Mouse (Mus musculus): ENCODE results near the gene Pdgfa.

Pdgfa gene

DNA sequence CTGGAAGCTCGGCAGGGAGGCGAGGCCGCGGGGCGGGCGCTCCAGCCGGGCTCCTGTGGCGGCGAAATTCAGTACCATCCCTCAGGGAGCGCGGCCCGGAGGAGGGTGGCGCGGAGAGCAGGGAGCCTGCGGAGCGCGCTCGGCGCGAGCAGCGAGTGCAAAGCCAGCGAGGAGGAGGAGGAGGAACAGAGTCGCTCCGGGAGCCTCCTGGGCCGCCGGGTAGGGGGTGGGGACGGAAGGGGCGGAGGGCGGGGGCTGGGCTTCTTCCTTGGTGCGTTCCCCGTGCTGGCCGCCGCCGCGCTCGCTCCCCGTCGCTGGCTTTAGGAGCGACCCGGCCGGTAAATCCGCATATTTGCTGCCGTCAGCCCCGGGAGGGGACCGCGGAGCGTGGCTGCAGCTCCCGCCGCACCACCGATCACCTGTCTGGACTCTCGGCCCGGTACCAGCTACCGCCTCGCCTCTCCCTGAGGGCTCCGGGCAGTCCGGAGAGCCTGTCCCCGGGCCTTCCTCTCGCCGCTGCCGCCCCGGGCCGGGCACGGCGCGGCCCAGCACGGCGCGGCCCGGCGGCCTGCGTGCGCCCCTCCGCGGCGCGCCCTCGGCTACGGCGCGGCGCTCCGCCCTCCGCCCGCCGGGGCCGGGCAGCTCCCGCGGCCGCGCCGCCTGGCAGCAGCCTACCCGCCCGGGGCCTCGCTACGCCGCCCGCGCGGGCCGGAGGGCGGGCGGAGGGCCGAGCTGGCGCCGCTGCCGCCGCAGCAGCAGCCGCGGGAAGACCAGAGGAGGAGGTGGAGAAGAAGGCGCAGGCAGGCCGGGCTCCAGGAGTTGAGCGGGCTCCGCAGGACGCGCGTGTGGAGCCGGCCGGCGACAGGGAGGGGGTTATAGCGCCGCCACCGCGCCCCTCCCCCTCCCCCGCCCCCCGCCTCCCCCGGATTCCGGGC, 2.1 kb downstream of the Pdgfa start:
- peak; percentile 60 for DNase-seq

DNA sequence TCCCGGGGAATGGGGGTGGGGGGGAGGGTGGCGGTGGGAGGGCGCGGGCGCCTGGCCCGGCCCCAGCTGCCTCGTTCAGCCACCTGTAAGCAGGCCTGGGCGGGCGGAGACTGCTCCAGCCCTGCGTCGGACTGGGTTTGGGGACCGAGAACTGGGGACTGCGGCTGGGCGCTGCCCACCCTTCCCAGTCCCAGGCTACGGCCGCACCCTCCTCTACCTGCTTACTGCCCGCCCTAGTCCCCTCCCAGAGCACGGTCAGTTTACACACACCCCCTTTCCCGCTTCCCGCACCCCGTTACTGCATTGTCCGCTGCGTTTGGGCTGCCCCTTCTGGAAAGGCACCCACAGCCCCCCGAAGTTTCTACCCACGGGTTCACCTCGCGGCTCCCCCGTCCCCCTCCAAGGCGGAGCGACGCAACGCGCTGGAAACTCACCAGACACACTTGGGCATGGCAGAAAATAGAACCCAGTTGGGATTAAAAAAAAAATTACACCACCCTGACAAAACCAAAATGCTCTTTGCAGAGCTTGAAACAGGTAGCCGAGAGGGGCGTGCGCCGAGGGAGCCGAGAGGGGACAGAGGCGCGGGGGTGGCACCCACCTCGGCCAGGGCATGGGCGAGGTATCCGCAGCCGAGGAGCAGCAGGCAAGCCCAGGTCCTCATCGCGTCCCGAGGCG, 2.9 kb downstream of the Pdgfa start:
- DNase-seq: no peak

DNA sequence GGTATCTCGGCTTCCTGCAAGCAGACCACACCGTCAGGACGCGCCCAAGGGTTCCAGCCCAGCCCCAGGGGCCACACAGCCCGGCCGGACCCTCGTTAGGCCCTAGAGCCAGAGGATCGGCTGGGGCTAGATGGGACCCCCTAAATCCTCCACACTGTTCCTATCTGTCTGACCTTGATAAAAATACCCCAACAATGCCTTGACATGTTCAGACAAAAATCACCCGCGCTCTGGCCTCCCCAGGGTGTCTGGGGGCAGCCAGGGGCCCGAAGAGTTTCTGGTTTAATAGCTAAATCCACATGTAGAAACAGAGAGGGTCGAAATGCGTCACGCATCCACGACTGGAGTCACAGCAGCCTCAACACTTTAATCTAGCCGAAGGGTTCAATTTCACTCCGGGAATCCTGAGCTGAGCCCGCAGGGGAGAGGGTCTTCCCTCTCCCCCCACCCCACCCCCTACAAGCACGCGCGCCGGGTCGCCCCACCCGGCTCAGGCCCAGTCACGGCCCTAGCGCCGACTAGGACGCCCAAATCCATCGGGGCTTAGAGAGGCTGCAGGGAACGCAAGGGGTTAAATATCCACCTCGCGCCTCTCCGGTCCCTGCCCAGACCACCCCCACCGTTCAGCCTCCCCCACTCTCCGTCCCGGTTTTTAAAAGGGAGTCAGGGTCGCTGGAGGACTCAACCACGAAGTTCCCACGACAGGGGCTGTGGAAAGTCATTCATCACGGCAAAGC, 3.6 kb downstream of the Pdgfa start:
- DNase-seq: no peak

DNA sequence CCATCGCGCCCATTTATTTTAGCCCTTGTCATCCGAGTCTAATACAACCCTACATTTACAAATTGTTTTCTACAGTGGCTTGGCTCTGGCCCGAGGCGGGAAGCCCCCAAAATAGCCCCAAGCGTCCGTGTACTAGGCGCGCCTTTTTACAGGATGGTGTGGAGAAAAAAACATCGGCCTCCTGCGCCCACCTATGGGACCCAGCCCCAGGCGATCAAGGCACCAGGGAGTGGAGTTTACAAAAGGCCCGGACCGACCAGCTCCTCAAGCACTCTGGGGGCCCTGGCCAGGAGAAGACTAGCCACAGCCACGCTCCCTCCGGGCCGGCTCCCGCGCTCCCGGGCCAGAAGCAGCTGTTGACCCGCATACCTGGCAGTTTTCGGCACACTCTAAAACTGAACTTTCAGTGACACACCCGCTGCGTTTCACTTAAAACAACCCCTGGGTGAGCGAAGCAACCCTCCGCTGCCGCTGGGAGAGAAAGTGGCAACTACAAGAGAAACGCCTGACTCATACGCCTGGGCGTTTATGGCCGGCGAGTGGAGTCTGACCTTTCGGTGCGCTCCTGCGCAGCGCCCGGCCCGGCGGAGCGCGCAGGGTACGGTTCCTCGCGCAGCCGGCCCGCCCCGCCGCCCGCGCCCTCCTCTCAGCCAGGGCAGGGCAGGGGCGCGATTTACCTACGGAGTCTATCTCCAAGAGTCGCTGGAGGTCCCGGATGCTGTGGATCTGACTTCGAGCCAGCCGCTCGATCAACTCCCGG, 4.4 kb downstream of the Pdgfa start:
- DNase-seq: no peak

DNA sequence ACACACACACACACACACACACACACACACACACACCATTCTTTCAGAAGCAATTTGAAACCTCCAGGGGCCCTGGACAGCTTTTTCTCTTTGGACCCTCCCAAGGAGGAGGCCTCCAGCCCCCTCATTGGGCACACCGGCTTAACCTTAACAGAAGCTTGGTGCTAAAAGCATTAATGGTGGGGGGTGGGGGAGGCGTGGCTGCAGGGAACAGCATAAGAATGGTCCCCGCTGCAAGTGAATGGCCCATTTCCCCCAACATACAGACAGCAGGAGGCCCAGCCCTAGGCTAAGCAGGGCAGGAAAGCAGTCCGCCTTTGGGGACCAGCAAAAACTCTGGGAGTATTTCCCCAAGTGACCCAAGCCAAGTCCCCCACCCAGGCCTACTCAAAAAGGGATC, 5.4 kb downstream of the Pdgfa start:
- no peak for DNase-seq

DNA sequence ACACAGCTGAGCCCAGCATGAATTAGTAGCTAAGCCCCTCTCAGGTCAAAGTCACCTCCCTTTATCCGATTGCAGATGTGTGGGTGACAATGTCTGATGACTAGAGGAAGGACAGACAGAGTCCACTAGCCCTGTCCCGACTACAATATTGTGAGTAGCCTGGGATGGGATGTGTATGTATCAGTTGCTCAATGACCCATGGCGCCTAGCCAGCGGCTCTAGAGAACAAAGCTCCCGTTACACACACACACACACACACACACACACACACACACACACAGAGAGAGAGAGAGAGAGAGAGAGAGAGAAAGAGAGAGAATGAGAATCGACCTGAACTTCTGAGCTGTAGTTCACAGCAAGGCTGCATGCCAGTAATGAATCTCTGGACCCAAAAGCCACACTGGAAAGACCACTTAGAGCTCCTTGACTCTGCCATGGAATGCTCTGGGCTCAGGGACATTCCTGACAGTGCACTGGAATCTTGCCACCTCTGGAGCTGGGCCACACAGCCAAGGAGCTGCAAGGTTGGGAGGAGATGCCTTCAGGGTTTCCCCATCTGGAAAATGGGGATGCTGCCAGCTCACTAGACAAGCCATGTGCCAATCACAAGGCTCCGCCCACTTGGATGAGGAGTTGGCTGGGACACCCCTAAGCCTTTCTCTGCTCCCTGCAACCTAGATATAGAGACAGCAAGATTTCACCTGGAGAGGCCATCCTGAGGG, 6.3 kb downstream of the Pdgfa start:
- DNase-seq: peak; percentile 23

DNA sequence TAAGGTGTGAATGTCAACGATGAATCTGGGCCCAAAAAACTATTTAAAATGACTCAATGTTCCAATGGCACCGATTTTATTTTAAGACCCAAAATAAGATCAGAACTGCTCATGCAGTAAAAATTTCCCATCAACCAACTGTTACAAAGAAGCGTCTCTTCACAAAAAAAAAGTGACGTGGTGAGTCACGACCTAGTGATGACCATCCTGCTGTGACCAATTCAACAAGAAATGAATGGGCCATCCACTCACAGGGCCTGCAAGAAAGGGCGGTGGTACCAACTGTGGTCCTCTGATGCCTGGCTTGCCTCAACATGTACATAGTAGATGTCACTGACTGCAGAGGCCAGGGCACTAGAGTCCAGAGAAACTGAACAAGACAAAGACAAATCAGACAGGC, 7.6 kb downstream of the Pdgfa start:
- no peak for DNase-seq

DNA sequence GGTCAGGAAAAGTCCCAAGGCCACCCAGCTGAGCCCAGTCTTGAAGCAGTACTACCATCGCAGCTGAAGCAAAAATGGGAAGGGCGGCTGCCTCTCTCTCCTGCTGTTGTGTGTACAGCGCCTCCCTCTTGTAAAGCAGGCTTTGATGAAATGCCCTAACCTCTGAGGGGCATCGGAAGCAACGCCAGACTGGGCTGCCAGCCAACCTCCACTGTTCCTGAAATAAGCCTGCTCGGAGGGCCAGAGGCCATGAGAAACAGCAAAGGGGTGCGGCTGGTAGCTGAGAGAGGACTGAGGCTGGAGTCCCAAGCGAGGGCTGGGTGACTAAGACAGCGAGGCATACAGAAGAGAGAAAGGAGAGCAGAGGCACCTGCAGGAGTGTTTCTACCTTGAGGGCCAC, 8.4 kb downstream of the Pdgfa start:
- no peak for DNase-seq

DNA sequence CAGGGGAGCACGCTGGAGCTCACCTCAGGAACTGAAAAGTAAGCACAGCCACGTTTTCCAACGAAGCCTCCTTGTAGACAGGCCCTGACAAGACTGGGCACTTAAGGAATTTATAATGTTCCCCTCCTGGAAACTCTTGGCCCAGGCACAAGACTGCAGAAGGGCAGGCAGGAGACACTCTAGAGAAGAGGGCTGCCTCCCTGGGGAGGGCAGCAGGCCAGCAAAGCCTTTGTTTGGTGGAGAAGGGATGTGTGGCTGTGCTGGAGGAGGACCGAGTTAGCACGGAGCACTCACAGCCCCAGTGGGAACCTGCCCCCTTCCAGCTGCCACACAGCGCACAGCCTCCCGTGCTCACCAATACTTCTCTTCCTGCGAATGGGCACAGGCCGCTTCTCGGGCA, 9.2 kb downstream of the Pdgfa start:
- DNase-seq: no peak

DNA sequence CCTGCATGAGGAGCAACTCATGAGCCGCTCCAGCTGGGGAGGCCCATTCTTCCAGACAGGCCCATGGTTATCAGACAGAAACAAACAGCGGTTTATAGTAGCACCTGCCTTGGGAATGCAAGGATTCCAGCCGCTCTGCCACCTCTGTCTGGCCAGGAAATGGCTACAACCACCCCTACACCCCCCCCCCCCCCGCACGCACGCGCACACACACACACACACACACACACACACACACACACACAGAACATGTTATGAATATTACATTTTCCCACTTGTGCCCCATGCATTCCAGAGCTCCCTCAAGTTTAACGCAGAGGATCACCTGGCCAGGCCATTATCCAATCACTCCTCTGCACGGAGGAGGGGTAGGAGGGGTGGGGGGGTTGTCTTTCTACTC, 15.2 kb downstream of the Pdgfa start:
- DNase-seq: no peak

DNA sequence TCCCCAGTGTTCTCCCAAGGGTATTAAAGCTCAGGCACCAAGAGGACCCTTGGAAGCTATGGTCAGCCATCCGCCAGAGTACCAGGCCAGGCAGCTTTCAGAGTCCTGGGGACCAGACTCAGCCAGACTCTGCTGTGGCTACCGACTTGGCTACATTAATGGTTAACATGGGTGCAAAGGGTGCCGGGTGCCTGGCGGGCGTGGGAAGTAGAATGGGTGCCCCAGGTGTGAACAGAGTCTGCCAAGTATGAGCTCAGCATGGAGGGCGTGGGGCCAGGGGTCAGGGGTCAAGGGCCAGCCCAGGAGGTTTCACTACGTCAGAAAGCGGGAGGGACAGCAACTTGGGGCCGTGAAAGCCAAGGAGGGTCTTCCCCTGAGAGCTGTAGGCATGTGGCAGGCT, 16.6 kb downstream of the Pdgfa start:
- no peak for DNase-seq

DNA sequence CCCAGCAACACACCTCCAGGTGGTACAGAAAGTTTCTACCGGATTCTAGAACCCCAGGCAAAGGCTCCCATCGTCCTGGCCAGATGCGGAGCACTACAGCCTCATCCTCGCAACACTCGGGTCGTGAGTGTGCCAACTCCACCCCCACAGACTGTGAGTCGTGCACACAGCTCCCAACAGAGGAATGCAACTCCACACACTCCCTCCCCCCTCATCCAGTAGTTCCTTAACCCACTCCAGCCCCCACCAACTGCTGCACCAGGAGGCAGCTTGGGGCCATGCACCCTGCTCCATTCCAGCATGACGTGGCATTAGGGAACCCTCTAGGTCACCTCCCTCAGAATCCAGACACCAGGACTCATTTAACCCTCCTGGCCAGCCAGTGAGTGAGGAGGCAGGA, 17.3 kb downstream of the Pdgfa start:
- no peak for DNase-seq

DNA sequence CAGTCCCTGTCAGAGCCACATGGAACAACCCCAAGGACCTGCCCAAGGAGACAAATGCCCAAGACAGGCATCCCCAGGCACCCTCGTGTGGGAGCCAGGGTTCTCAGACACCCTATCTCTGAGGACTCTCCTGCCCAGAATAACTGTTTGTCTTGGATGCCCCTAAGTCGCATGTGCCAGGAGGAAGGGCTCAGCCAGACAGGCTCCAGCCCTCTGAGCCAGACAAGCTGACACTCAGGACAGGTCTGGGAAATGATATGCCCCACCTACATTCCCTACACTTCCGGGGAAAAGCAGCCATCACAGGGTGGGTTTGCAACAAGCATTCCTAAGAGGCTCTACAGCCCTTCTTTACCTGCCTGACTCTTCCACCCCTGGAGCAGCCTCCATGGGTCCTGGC, 19.4 kb downstream of the Pdgfa start:
- DNase-seq: no peak

DNA sequence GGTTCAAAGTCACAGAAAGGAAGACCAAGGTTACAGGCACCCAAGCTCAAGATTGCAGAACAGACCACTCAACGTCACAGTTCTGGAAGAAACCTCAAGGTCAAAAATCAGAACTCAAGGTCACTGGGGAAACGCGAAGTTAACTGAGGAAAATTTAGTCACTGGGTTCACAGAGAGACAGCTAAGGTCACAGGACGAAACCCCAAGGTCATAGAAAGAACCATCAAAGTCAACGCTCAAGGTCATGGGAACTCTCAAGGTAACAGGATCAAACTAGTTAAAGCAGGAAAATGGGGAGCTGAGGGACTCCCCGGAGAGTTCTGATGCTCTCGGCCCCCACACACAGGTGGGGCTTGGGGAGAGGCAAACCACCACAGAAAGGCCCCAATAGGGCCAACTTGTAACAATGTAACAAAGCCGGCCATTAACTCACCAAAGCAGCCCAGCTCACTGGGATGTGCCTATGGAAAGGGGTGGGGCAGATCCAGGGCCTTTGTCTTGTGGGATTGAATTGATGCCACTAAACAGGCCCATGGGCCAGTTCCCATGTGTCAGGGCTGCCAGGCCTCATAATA, 22.2 kb downstream of the Pdgfa start:
- no peak for DNase-seq

DNA sequence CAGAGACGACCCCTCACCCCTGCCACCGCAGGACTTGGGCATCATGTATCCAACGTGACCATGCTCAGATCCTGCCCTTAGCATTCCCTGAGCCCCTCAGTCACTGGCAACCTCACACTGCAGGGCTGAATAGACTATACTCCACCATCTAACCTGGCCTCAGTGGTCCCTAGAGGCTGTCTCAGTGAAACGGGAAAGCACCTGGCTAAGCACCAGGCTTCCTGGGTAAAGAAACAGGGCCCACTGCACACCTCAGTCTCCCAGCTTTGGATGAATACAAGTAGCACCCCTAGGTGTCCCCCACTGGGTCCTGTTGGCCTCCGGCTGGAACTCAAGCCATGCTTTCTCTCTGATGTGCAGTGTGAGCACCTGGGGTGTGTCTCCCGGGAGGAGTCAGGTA, 23.7 kb downstream of the Pdgfa start:
- no peak for DNase-seq

DNA sequence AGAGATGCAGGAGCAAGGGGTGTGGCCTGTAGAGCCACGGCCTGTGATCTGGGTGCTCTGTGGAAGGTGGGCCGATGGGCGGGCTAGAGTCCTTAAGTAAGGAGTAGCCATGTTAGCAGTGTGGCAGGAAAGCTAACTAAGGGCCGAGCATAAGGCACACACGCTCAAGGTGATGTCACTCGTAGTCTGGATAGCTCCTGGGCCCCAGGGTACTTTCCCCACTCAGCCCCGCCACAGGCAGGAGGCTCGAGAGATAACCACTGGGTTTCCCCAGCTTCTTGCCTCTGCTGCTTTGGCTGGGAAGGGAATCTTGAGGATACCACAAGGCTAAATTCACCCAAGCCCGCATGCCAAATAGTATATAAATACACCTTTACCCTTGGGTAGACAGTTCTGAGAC, 25.8 kb downstream of the Pdgfa start:
- DNase-seq: no peak

DNA sequence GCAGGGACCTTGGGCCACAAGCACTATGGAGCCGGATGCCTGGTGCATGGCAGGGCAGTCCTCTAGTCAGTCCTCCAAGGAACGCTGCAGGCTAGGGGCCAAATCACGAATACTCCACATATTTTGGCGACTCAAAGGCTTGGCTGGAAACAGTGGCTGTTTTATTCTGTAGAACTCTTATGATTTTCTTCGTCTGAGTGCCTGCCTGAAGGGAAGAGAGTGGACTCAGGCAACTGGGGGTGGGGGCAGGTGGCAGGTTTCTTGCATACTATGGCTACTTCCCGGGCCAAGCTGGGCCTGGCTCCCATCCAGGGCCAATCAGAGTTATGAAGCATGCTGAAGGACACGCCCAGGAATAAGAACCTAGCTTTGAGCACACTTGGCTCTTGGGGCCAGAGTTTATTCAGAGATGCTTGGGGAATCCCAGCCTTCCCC, 27.1 kb downstream of the Pdgfa start:
- no peak for DNase-seq

DNA sequence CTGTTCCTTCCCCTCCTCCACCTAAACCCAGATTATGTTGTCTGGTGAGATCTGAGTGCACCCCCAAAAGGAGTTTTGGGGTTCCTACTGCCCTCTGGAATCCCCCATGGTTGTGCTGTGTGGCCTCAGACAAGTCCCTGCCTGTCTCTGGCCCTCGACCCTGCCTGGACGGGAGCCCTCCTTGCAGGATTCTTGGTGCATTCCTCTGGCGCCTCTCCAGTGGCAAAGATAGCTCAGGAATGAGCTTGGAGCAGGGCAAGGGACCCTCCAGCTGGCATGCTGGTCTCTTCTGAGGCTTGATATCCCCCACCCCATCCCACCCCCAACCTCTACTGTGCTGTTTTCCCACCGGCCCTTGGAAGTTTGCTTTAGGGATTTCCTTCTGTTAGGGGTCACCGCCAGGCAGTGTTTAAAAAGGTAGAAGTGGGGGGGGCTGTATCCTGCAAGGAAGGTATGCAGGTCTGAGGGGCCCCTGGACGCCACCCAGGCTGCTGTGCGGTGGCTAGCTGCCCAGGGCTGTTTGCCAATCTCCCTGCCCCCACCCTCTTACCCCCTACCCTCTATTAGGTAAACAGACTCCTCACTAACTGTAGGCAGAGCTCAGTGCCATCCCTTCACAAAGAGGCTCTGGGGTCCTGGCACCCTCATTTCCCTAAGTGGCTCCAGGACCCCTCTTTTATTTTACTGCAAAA, 31.0 kb downstream of the Pdgfa start:
- DNase-seq: no peak

DNA sequence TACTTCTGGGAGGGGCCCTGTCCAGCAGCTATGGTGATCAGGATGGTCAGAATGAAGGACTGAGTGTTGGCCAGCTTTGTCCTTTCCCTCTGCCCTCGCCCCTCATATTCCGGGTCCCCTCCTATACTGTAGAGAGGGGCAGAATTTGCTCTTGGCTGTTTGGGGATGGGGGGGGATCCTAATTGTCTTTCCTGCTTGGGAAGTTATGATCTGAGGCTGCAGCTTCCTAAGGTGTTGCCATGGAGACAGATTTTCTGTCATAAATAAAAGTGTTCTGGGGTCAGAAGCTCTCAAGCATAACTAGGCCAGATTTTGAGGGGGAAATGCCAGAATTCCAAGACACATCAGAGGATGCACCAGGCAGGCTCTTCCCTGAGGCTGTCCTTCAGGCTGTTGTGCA, 31.6 kb downstream of the Pdgfa start:
- no peak for DNase-seq

DNA sequence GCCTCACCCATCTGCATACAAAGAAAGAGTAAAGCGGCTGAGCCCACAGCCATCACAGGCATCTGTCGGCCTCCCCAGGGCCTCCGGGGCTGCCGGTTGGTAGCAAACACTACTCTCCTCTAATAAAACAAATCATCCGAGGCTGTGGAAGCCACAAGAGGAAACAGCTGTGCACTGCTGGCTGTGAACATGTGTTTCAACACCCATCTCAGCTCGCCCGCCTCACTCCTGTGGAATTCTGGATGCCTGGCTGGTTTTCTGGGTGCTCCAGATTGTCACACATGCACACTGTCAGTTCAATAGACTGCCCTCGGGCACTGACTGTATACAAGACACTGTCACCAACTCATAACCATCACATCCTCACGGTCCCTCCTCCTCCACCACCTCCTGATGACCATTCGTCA, 40.7 kb downstream of the Pdgfa start:
- DNase-seq: no peak

DNA sequence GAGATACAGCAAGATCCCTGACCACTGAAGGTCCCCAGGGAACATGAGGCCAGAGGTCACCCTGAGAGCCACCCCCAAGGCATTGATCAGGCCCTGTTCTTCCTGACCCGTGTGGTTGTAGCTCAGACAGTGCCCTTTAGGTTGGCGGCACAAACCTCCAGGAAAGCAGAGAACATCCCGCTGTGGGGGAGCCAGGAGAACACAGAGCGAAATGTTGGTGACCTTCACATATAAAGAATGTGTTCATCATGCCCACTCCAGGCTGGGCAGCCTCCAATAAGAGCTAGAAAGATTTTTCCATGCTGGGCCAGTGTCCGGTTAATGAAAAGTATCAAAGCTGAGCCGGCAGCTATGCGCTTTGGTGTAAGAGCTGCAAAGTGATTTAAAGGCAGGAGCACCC, 43.2 kb downstream of the Pdgfa start:
- DNase-seq: no peak

Measured in cerebellum, adult 8-10 months (tissue).